ENCODE assay signal across 16 mouse cellular contexts in the genomic region with DNA sequence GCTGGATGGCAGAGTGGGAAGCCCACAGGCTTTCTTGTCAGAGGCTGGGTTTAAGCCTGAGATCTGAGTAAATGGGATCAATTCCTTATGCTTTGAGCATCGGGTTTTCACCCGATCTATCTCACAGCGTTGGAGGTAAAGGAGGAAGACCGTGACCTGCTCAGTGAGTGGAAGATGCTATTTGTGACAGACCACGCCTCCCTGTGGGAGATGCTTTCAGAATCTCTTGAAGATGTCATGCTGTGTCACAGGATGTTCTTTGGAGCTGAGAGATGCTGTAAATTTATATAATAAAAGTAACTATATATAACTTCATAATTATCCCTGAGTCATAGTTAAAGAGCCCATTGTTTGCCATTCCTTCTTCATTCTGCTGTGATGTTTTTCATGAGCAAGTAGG. TPM values are rescaled to one million over a fixed set of nuclear protein-coding genes. Genes with fewer than 3 reads are reported as not detected.
A peak's percentile ranks its signal among the peaks of the same experiment; 100 is the strongest.
DNase-seq lines count a peak whose midpoint lies in the region.
"Had no signal": no experiment of that assay in that cellular context is flagged by ENCODE, and none has a peak within 500 bp of the region (broad histone marks: within the 10 kb centered on the region; RNA-seq: fewer than 3 reads in every experiment).

No protein-coding gene starts in this region.

- intact Hi-C loops in left cerebral cortex, postnatal 14 days (cut with DNase I), result no loop called here
- intact Hi-C loops in left cerebral cortex, postnatal 36 days (cut with DNase I), result no loop called here

- peak; percentile 7 for DNase-seq in gastrocnemius, adult 18-20 months (ENCODE audit: low spot score)
- DNase-seq in gastrocnemius, postnatal 4 days (ENCODE audit: low spot score in 2 of 2), result no peak
- peak; percentile 35 to 37 for DNase-seq in left cerebral cortex, postnatal 14 days (ENCODE audit: low spot score in 2 of 2)
- DNase-seq in left cerebral cortex, postnatal 36 days (ENCODE audit: low spot score in 2 of 2), result no peak
- DNase-seq in brain, adult 2 months (ENCODE audit: low read depth, low spot score), result peak; percentile 79
- DNase-seq in skeletal muscle tissue, adult 2 months (ENCODE audit: low read depth, low spot score), result peak; percentile 19
- DNase-seq in embryo, embryonic 9.5 days (ENCODE audit: extremely low spot score), result no peak
- DNase-seq: adrenal gland, postnatal 14 days; cerebellum, adult 18-20 months; cerebellum, adult 9-11 months; cerebellum, postnatal 36 days; gastrocnemius, postnatal 14 days had no signal

RNA-seq across cellular contexts. Expression of a gene that starts 14.4 kb away (rescaled TPM):
- total RNA-seq in gastrocnemius, adult 18-20 months (2021), result under 1 TPM; 0.25 to 0.90 TPM
- total RNA-seq in gastrocnemius, postnatal 4 days (2021), result under 1 TPM in 1 of 2 experiments, not detected in 1; 0.39 TPM
- under 1 TPM; 0.15 to 0.31 TPM for total RNA-seq in left cerebral cortex, postnatal 14 days (2021)
- under 1 TPM; 0.17 to 0.48 TPM for total RNA-seq in left cerebral cortex, postnatal 36 days (2021)
- total RNA-seq: adrenal gland, adult 18-20 months; gastrocnemius, postnatal 14 days; granulocyte monocyte progenitor cell, adult 5-6 weeks had no signal

RNA-seq across cellular contexts. Expression of a gene that starts 28.3 kb away (rescaled TPM):
- under 1 TPM in 1 of 2 experiments, not detected in 1; 0.14 TPM for total RNA-seq in gastrocnemius, adult 18-20 months (2021)
- under 1 TPM in 1 of 2 experiments, not detected in 1; 0.41 TPM for total RNA-seq in gastrocnemius, postnatal 4 days (2021)
- total RNA-seq in left cerebral cortex, postnatal 14 days (2021), result under 1 TPM; 0.24 to 0.40 TPM
- under 1 TPM; 0.20 to 0.27 TPM for total RNA-seq in left cerebral cortex, postnatal 36 days (2021)
- total RNA-seq: gastrocnemius, postnatal 14 days; granulocyte monocyte progenitor cell, adult 5-6 weeks; heart, adult 8-10 months; heart, postnatal 25 days had no signal

Comparison
In these comparisons a context has a peak if more than half of its experiments do, and no peak if none do; other contexts are left out.
1. DNase-seq: peak in gastrocnemius, adult 18-20 months (single experiment), left cerebral cortex, postnatal 14 days (2 of 2), brain, adult 2 months (single experiment) and skeletal muscle tissue, adult 2 months (single experiment); none in gastrocnemius, postnatal 4 days (0 of 2), left cerebral cortex, postnatal 36 days (0 of 2) and embryo, embryonic 9.5 days (single experiment).